Mouse (Mus musculus): ENCODE measurements around the gene Ubc. TPM values are rescaled to one million over a fixed set of nuclear protein-coding genes. Genes with fewer than 3 reads are reported as not detected.

Ubc gene
- polyA plus RNA-seq, 1 experiment = 848 TPM

GRCm38 (mm10) chr5:125403481-125404465 lies 13.8 kb upstream of the Ubc start:
- Histone ChIP-seq H3K36me3 (ENCODE audit: control insufficient read depth, insufficient read depth, low read length) (no peaks in the 10 kb centered on the region), H3K4me3 (ENCODE audit: low read depth, low read length) (peak overlapping the region; percentile 73), H3K4me1 (ENCODE audit: control insufficient read depth, insufficient read depth, insufficient read length, low read length) (peaks cover 10% of the 10 kb centered on the region; the same call in 1 of the 2 replicates), H3K27me3 (ENCODE audit: control insufficient read depth, insufficient read depth, low read length) (no peaks in the 10 kb centered on the region), H3K27ac (ENCODE audit: insufficient read depth, low read depth, low read length) (no peak overlapping the region)
- 17% methylated on average over 31 of the region's 31 CpGs for WGBS
- TF ChIP-seq POLR2A (IDR thresholded peaks at IDR 0.05; ENCODE audit: low read depth, low read length) (no peak), CTCF (IDR thresholded peaks at IDR 0.05; ENCODE audit: extremely low read depth, insufficient read length, insufficient replicate concordance, low read depth, low read length) (no peak)

DNA sequence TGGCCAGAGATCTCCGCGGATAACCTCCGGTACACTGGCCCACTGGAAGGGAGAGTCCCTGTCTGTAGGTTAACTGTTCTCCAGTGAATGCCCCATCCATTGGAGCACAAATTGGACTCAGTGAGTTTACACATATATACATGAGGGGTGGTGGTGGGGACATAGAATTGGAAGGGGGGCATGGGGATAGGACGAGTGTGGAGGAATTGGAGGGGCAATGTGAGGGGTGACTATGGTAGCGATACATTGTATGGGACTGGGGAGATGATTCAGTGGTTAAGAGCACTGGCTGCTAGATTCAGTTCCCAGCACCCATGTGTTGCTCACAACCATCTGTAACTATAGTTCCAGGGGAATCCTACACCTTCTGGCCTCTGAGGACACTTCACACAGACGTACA lies 13.0 kb upstream of the Ubc start:
- H3K36me3 ChIP-seq (ENCODE audit: control insufficient read depth, insufficient read depth, low read length) = no peaks in the 10 kb centered on the region
- no peaks in the 10 kb centered on the region for H3K27me3 ChIP-seq (ENCODE audit: control insufficient read depth, insufficient read depth, low read length)
- no peak for TF ChIP-seq CTCF (IDR thresholded peaks at IDR 0.05; ENCODE audit: extremely low read depth, insufficient read length, insufficient replicate concordance, low read depth, low read length)
- no peak for TF ChIP-seq POLR2A (IDR thresholded peaks at IDR 0.05; ENCODE audit: low read depth, low read length)
- peaks cover 10% of the 10 kb centered on the region; the same call in 1 of the 2 replicates for H3K4me1 ChIP-seq (ENCODE audit: control insufficient read depth, insufficient read depth, insufficient read length, low read length)
- no peak overlapping the region for H3K27ac ChIP-seq (ENCODE audit: insufficient read depth, low read depth, low read length)
- no peak overlapping the region for H3K4me3 ChIP-seq (ENCODE audit: low read depth, low read length)
- 89% methylated on average over 6 of the region's 6 CpGs for WGBS

DNA sequence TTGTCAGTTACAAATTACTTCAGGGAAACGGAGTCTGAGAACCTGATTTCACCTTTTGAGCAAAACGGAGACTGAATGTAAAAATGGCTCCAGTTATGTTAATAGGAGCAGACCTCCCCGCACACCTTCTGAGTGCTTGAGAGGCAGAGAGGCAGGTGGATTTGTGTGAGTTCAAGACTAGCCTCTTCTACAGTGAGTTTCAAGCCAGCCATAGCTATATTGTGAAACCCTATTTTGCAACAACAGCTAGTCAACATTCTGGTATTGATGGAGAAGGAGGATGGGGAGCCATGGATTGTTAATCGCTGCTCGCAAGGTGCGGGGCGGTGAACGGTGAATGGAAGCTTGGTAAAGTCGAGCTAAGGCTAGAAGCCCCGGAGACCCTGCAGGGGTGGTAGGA lies 12.5 kb upstream of the Ubc start:
- 86% methylated on average over 10 of the region's 10 CpGs for WGBS

DNA sequence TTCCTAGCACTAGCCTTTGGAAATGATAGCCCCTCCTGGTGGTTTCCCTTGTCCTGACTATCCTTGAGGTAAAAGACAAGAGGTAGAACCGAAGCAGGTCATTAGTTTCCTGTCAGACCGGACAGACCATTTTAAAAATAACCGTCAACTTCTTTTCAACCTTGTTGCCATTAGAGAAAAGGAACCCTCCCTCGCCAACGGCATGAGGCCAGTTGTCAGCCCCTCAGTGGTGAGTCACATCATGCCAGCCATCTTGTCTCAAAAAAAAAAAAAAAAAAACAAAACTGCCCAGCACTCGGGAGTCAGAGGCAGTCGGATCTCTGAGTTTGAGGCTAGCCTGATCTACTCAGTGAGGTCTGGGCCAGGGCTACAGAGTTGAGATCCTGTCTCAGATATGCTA lies 10.9 kb upstream of the Ubc start:
- Histone ChIP-seq H3K27ac (ENCODE audit: insufficient read depth, low read depth, low read length) (no peak overlapping the region), H3K4me1 (ENCODE audit: control insufficient read depth, insufficient read depth, insufficient read length, low read length) (peaks cover 3% of the 10 kb centered on the region; the same call in 1 of the 2 replicates)
- WGBS = 59% methylated on average over 7 of the region's 7 CpGs

More for the DNA sequence above, 12.5 kb upstream of the Ubc start:
- Histone ChIP-seq H3K4me1 (ENCODE audit: control insufficient read depth, insufficient read depth, insufficient read length, low read length) (peaks cover 10% of the 10 kb centered on the region; the same call in 1 of the 2 replicates), H3K4me3 (ENCODE audit: low read depth, low read length) (no peak overlapping the region), H3K36me3 (ENCODE audit: control insufficient read depth, insufficient read depth, low read length) (no peaks in the 10 kb centered on the region), H3K27ac (ENCODE audit: insufficient read depth, low read depth, low read length) (no peak overlapping the region), H3K27me3 (ENCODE audit: control insufficient read depth, insufficient read depth, low read length) (no peaks in the 10 kb centered on the region)
- TF ChIP-seq CTCF (IDR thresholded peaks at IDR 0.05; ENCODE audit: extremely low read depth, insufficient read length, insufficient replicate concordance, low read depth, low read length) = no peak

DNA sequence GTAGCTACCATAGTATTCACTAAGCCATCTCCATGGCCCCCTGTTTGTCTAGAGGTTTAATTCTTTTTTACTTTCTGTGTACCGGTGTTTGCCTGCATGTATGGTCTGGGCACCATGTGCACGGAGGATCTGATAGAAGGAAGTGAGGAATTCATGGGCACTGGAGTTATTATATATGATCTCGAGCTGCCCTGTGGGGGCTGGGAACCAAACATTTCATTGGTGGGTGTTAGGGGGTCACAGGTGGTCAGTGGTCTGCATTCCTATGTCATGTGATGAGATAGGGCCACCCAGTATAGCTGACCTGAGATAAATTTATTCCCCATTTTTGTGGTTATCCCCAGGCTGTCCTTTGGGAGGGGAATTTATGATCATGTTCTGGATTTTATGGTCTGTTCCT lies 5.0 kb upstream of the Ubc start:
- WGBS = 44% methylated on average over 3 of the region's 3 CpGs
- no peak overlapping the region for H3K4me3 ChIP-seq (ENCODE audit: low read depth, low read length)

More for the DNA sequence above, 10.9 kb upstream of the Ubc start:
- TF ChIP-seq POLR2A (IDR thresholded peaks at IDR 0.05; ENCODE audit: low read depth, low read length) (no peak), CTCF (IDR thresholded peaks at IDR 0.05; ENCODE audit: extremely low read depth, insufficient read length, insufficient replicate concordance, low read depth, low read length) (no peak)
- Histone ChIP-seq H3K27me3 (ENCODE audit: control insufficient read depth, insufficient read depth, low read length) (no peaks in the 10 kb centered on the region), H3K36me3 (ENCODE audit: control insufficient read depth, insufficient read depth, low read length) (no peaks in the 10 kb centered on the region), H3K4me3 (ENCODE audit: low read depth, low read length) (no peak overlapping the region)

GRCm38 (mm10) chr5:125393622-125394603 lies 3.9 kb upstream of the Ubc start:
- peaks cover 12% of the 10 kb centered on the region for H3K4me1 ChIP-seq (ENCODE audit: control insufficient read depth, insufficient read depth, insufficient read length, low read length)
- H3K36me3 ChIP-seq (ENCODE audit: control insufficient read depth, insufficient read depth, low read length) = no peaks in the 10 kb centered on the region; the same call in 1 of the 2 replicates
- 2% methylated on average over 23 of the region's 25 CpGs for WGBS
- H3K4me3 ChIP-seq (ENCODE audit: low read depth, low read length) = peak overlapping the region; percentile 48
- no peaks in the 10 kb centered on the region for H3K27me3 ChIP-seq (ENCODE audit: control insufficient read depth, insufficient read depth, low read length)
- no peak for TF ChIP-seq CTCF (IDR thresholded peaks at IDR 0.05; ENCODE audit: extremely low read depth, insufficient read length, insufficient replicate concordance, low read depth, low read length)
- peak overlapping the region; percentile 99 for H3K27ac ChIP-seq (ENCODE audit: insufficient read depth, low read depth, low read length)

More for the DNA sequence above, 5.0 kb upstream of the Ubc start:
- no peak for TF ChIP-seq POLR2A (IDR thresholded peaks at IDR 0.05; ENCODE audit: low read depth, low read length)
- Histone ChIP-seq H3K4me1 (ENCODE audit: control insufficient read depth, insufficient read depth, insufficient read length, low read length) (peaks cover 12% of the 10 kb centered on the region), H3K27ac (ENCODE audit: insufficient read depth, low read depth, low read length) (0 out of 2 replicates have a peak overlapping the region, but pooled peaks have one; percentile 38), H3K27me3 (ENCODE audit: control insufficient read depth, insufficient read depth, low read length) (no peaks in the 10 kb centered on the region), H3K36me3 (ENCODE audit: control insufficient read depth, insufficient read depth, low read length) (no peaks in the 10 kb centered on the region)

Measured in small intestine, adult 2 months (tissue).